Mouse (Mus musculus) adrenal gland, adult 18-20 months (tissue): Measurements from ENCODE around the gene Tgfbr3l. TPM values are rescaled to one million over a fixed set of nuclear protein-coding genes. Genes with fewer than 3 reads are reported as not detected.

Experiments
- DNase-seq, 2 experiments: peaks; one replicate each; pipeline ENCODE4 v3.0.0; 2021 to 2022; ENCODE audit warnings: low spot score in 2 of 2
- long read RNA-seq, 2 experiments: library from polyadenylated mRNA; stranded (forward); transcript quantifications; one replicate each; pipeline ENCODE4 v2.0.0; 2021
- total RNA-seq, 2 experiments: library from RNA; stranded (reverse); gene quantifications; 1 replicate in 1 of 2; 2 replicates in 1 of 2; pipeline ENCODE4 v1.2.3; 2021

The Tgfbr3l gene
- 10 to 100 TPM; 10.9 to 15.5 TPM for total RNA-seq
- long read RNA-seq, experiment 1, result 0 reads
- long read RNA-seq, experiment 2, result 0 reads

GRCm38 (mm10) chr8:4247951-4248540, at the start of gene Tgfbr3l:
TSS of gene Tgfbr3l (plus strand) at chr8:4248214.
- DNase-seq, result peak in 1 of 2 experiments; percentile 37

GRCm38 (mm10) chr8:4201321-4201720, 46.7 kb upstream of the Tgfbr3l start:
- no peak for DNase-seq

GRCm38 (mm10) chr8:4205246-4206123, 42.5 kb upstream of the Tgfbr3l start:
- DNase-seq, result no peak

GRCm38 (mm10) chr8:4206182-4207015, 41.6 kb upstream of the Tgfbr3l start:
- no peak for DNase-seq

GRCm38 (mm10) chr8:4207016-4207350, 41.0 kb upstream of the Tgfbr3l start:
- no peak for DNase-seq

- DNase-seq, result no peak
These were observed 36.9 kb upstream of the Tgfbr3l start for GRCm38 (mm10) chr8:4211097-4211496.

- DNase-seq, result no peak
These were observed 35.2 kb upstream of the Tgfbr3l start for GRCm38 (mm10) chr8:4212809-4213209.

- DNase-seq, result peak; percentile 63 to 77
These were observed 34.6 kb upstream of the Tgfbr3l start for GRCm38 (mm10) chr8:4213210-4214005.

GRCm38 (mm10) chr8:4214006-4214980, 33.7 kb upstream of the Tgfbr3l start:
- peak; percentile 59 to 75 for DNase-seq

- DNase-seq, result no peak
These were observed 31.7 kb upstream of the Tgfbr3l start for GRCm38 (mm10) chr8:4216296-4216695.

- no peak for DNase-seq
These were observed 31.0 kb upstream of the Tgfbr3l start, which contains the start of gene Prr36 for GRCm38 (mm10) chr8:4216791-4217621. TSS of gene Prr36 (minus strand) at chr8:4217459.

GRCm38 (mm10) chr8:4219617-4220016, 28.4 kb upstream of the Tgfbr3l start:
- DNase-seq, result no peak

GRCm38 (mm10) chr8:4222059-4222458, 26.0 kb upstream of the Tgfbr3l start:
- DNase-seq, result no peak

GRCm38 (mm10) chr8:4226323-4226722, 21.7 kb upstream of the Tgfbr3l start:
- DNase-seq, result no peak

GRCm38 (mm10) chr8:4226739-4227347, 21.2 kb upstream of the Tgfbr3l start, which contains the start of gene Lrrc8e:
TSS of gene Lrrc8e (plus strand) at chr8:4226827.
- DNase-seq, result peak; percentile 62 to 76

- DNase-seq, result no peak
These were observed 20.1 kb upstream of the Tgfbr3l start for GRCm38 (mm10) chr8:4227919-4228318.

- DNase-seq, result no peak
These were observed 18.2 kb upstream of the Tgfbr3l start for GRCm38 (mm10) chr8:4229784-4230183.
